Mouse (Mus musculus): ENCODE measurements around the gene Traf6. TPM values are rescaled to one million over a fixed set of nuclear protein-coding genes. Genes with fewer than 3 reads are reported as not detected.

Gene Traf6
- total and polyA plus RNA-seq, 3 experiments: 10.5 to 16.8 (median 14.0) TPM

DNA sequence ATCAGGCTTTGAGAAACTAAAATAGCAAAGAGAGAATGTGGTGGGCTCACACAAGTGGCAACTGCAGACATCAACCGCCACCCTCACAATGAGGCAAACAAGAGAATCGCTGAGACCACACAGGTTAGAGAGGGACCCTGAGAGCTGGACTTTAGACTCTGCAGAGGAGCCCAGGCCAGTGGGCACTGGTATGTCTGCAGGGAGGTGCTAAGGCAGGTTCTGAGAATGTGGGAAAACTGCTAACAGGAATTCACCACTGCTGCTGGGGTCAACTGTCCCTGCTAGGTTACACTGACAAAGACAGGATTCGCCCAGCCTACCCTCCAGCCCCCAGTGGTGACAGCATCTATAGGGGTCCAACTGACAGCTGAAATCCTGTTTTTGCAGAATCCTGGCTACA is 33.4 kb downstream of the Traf6 start:
- in situ Hi-C loops (cut with MboI; ENCODE audit: low pct_ligation_motif_present, low pct_unique_long_range_greater_than_20kb, low sequenced_read_pairs) (loop anchor here (10.0 kb wide), 1 partner anchor 113 kb away; no protein-coding TSS in a partner anchor), dilution Hi-C loops (cut with MboI; ENCODE audit: extremely low pct_ligation_motif_present, extremely low pct_unique_long_range_greater_than_20kb, low sequenced_read_pairs) (no loop called here)
- H3K27me3 ChIP-seq (replicated peaks): peaks cover 4% of the 10 kb centered on the region
- H3K4me2 ChIP-seq (ENCODE audit: insufficient read depth, low read depth, poor library complexity, severe bottlenecking): no peak overlapping the region
- H3K36me3 ChIP-seq (replicated peaks in 1 of 2; ENCODE audit: control insufficient read depth in 1 of 2, insufficient read depth in 1 of 2, low read length in 1 of 2): no peaks in the 10 kb centered on the region
- TF ChIP-seq POLR2A (IDR thresholded peaks at IDR 0.05; ENCODE audit: low read depth, low read length): no peak
- TF ChIP-seq USF2 (conservative IDR thresholded peaks at IDR 0.05; ENCODE audit: low read depth, low read length): no peak
- TF ChIP-seq ELF1 (IDR thresholded peaks at IDR 0.05; ENCODE audit: low read depth, low read length): no peak
- TF ChIP-seq PAX5 (IDR thresholded peaks at IDR 0.05; ENCODE audit: low read length): no peak
- no peak for TF ChIP-seq MEF2A (IDR thresholded peaks at IDR 0.05; ENCODE audit: borderline replicate concordance, low read depth, low read length)
- no peak for TF ChIP-seq JUND (conservative IDR thresholded peaks at IDR 0.05; ENCODE audit: low read depth, low read length)
- no peak for TF ChIP-seq MAX (IDR thresholded peaks at IDR 0.05; ENCODE audit: low read length)
- H3K79me2 ChIP-seq (replicated peaks; ENCODE audit: control insufficient read depth, extremely low read depth, insufficient read depth, poor library complexity, severe bottlenecking): no peaks in the 10 kb centered on the region
- no peak overlapping the region for H3K9ac ChIP-seq (ENCODE audit: insufficient read depth, low read depth)
- DNase-seq (ENCODE audit: extremely low read depth): no peak
- H3K9me3 ChIP-seq (replicated peaks; ENCODE audit: low read length): no peaks in the 10 kb centered on the region
- H3K27ac ChIP-seq (ENCODE audit: insufficient read depth, low read depth): no peak overlapping the region
- no peak overlapping the region for H3K4me3 ChIP-seq (replicated peaks in 1 of 3; ENCODE audit: low read depth in 2 of 3, low read length in 2 of 3, poor library complexity in 1 of 3)
- H3K4me1 ChIP-seq (ENCODE audit: control insufficient read depth in 1 of 2, insufficient read depth in 2 of 2): no peaks in the 10 kb centered on the region

DNA sequence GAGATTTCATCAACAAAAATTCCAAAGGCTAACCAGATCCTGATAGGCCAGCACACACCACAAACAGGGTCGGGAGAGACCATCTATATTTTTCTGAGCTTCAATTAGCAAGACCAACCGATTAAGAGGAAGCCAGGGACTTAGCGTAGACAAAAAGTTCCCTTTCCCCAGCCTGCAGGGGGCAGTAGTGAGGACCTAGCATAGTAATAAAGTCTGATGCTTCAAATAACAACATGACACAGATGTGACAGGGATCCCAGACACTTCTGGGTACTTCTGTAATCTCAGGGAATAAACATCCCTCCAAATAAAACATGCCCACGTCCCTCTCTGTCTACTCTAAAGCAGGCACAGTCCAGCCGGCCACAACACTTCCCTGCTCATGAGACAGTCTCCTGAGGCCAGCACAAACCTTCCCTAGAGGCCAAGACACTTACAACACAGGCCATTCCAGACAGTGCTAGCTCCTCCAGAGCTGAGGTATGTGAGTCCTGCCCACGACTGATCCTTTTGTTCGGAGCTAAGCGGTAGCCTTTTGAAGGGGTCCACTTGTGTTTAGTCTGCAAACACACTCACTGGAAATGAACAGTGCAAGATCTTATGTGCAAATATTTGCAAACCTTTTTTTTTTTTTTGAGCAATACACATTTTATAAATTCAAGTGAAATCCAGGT is 37.6 kb downstream of the Traf6 start:
- peaks cover 10% of the 10 kb centered on the region for H3K27me3 ChIP-seq (replicated peaks)
- no peak overlapping the region for H3K9ac ChIP-seq (ENCODE audit: insufficient read depth, low read depth)
- no peak overlapping the region for H3K4me3 ChIP-seq (replicated peaks in 1 of 3; ENCODE audit: low read depth in 2 of 3, low read length in 2 of 3, poor library complexity in 1 of 3)
- dilution Hi-C loops (cut with MboI; ENCODE audit: extremely low pct_ligation_motif_present, extremely low pct_unique_long_range_greater_than_20kb, low sequenced_read_pairs) (no loop called here), in situ Hi-C loops (cut with MboI; ENCODE audit: low pct_ligation_motif_present, low pct_unique_long_range_greater_than_20kb, low sequenced_read_pairs) (loop anchor here (10.0 kb wide), 1 partner anchor 109 kb away; no protein-coding TSS in a partner anchor)
- H3K36me3 ChIP-seq (replicated peaks in 1 of 2; ENCODE audit: control insufficient read depth in 1 of 2, insufficient read depth in 1 of 2, low read length in 1 of 2): no peaks in the 10 kb centered on the region
- peak; percentile 80 for TF ChIP-seq SMC3 (IDR thresholded peaks at IDR 0.05; ENCODE audit: low read depth, low read length)
- peak; percentile 77 to 87 for TF ChIP-seq CTCF (conservative IDR thresholded peaks at IDR 0.05 in 1 of 2, IDR thresholded peaks at IDR 0.05 in 1 of 2; ENCODE audit: low read depth in 2 of 2, low read length in 2 of 2)
- no peak for TF ChIP-seq KAT2A (IDR thresholded peaks at IDR 0.05; ENCODE audit: insufficient replicate concordance, low read length)
- peak; percentile 56 for TF ChIP-seq RAD21 (IDR thresholded peaks at IDR 0.05; ENCODE audit: low read depth, low read length)
- peak; percentile 63 for DNase-seq (ENCODE audit: extremely low read depth)
- H3K4me1 ChIP-seq (ENCODE audit: control insufficient read depth in 1 of 2, insufficient read depth in 2 of 2): no peaks in the 10 kb centered on the region
- no peaks in the 10 kb centered on the region for H3K79me2 ChIP-seq (replicated peaks; ENCODE audit: control insufficient read depth, extremely low read depth, insufficient read depth, poor library complexity, severe bottlenecking)
- H3K9me3 ChIP-seq (replicated peaks; ENCODE audit: low read length): no peaks in the 10 kb centered on the region
- H3K27ac ChIP-seq (ENCODE audit: insufficient read depth, low read depth): no peak overlapping the region
- H3K4me2 ChIP-seq (ENCODE audit: insufficient read depth, low read depth, poor library complexity, severe bottlenecking): no peak overlapping the region

DNA sequence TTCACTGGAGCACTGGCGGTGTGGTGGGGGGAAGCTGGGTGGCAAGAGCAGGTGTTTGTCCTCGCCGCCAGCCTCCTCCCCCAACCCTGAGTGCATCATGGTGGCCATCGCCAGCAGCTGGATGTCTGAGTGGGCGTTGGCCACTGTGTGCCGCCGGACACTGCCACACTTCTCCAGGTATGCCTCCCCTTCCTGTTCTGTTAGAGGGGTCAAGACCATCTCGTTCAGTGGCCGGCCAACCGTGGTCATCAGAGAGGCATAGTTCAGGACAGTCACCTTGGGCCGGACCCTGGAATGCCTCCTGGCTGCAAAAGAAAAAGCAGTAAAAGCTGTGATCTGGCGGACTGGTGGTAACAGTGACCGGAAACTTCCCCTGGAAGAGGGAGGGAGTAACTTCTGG is 38.9 kb downstream of the Traf6 start:
- Histone ChIP-seq H3K9ac (ENCODE audit: insufficient read depth, low read depth) (no peak overlapping the region), H3K27me3 (replicated peaks) (peaks cover 10% of the 10 kb centered on the region), H3K36me3 (replicated peaks in 1 of 2; ENCODE audit: control insufficient read depth in 1 of 2, insufficient read depth in 1 of 2, low read length in 1 of 2) (no peaks in the 10 kb centered on the region), H3K9me3 (replicated peaks; ENCODE audit: low read length) (no peaks in the 10 kb centered on the region), H3K79me2 (replicated peaks; ENCODE audit: control insufficient read depth, extremely low read depth, insufficient read depth, poor library complexity, severe bottlenecking) (no peaks in the 10 kb centered on the region), H3K27ac (ENCODE audit: insufficient read depth, low read depth) (no peak overlapping the region), H3K4me1 (ENCODE audit: control insufficient read depth in 1 of 2, insufficient read depth in 2 of 2) (no peaks in the 10 kb centered on the region), H3K4me2 (ENCODE audit: insufficient read depth, low read depth, poor library complexity, severe bottlenecking) (no peak overlapping the region), H3K4me3 (replicated peaks in 1 of 3; ENCODE audit: low read depth in 2 of 3, low read length in 2 of 3, poor library complexity in 1 of 3) (no peak overlapping the region)
- TF ChIP-seq UBTF (IDR thresholded peaks at IDR 0.05; ENCODE audit: low read depth, low read length) (no peak), USF1 (IDR thresholded peaks at IDR 0.05; ENCODE audit: low read depth, low read length) (no peak), KAT2A (IDR thresholded peaks at IDR 0.05; ENCODE audit: insufficient replicate concordance, low read length) (no peak), JUN (IDR thresholded peaks at IDR 0.05; ENCODE audit: insufficient read depth, low read depth, low read length) (no peak), MXI1 (IDR thresholded peaks at IDR 0.05; ENCODE audit: low read depth, low read length) (no peak), MAZ (IDR thresholded peaks at IDR 0.05; ENCODE audit: low read depth, low read length) (no peak), MAX (IDR thresholded peaks at IDR 0.05; ENCODE audit: low read length) (no peak), ZMIZ1 (IDR thresholded peaks at IDR 0.05; ENCODE audit: low read depth, low read length) (no peak)
- in situ Hi-C loops (cut with MboI; ENCODE audit: low pct_ligation_motif_present, low pct_unique_long_range_greater_than_20kb, low sequenced_read_pairs) (loop anchor here (10.0 kb wide), 1 partner anchor 108 kb away; no protein-coding TSS in a partner anchor), dilution Hi-C loops (cut with MboI; ENCODE audit: extremely low pct_ligation_motif_present, extremely low pct_unique_long_range_greater_than_20kb, low sequenced_read_pairs) (no loop called here)
- no peak for DNase-seq (ENCODE audit: extremely low read depth)
